20 mouse cellular contexts compared by ENCODE assay signal in genomic region chr1:137941776-137942522, GRCm38 (mm10).
DNase-seq lines count a peak whose midpoint lies in the region; ATAC-seq and TF ChIP-seq lines count a peak whose summit lies in the region.
"Had no signal": no experiment of that assay in that cellular context is flagged by ENCODE, and none has a peak within 500 bp of the region (broad histone marks: within the 10 kb centered on the region; RNA-seq: fewer than 3 reads in every experiment).

No protein-coding gene starts in this region.

- H3K4me2 ChIP-seq in forebrain, embryonic 15.5 days (replicated peaks), result no peak overlapping the region
- no peak overlapping the region for H3K4me2 ChIP-seq in forebrain, embryonic 12.5 days
- H3K4me2 ChIP-seq in lung, embryonic 15.5 days, result no peak overlapping the region
- H3K4me2 ChIP-seq: limb, embryonic 15.5 days; liver, embryonic 15.5 days; midbrain, embryonic 12.5 days; neural tube, embryonic 15.5 days had no signal

- H3K36me3 ChIP-seq in forebrain, embryonic 15.5 days, result peaks cover 17% of the 10 kb centered on the region
- H3K36me3 ChIP-seq in forebrain, embryonic 12.5 days (replicated peaks), result peaks cover 23% of the 10 kb centered on the region
- peaks cover 31% of the 10 kb centered on the region for H3K36me3 ChIP-seq in lung, embryonic 15.5 days
- H3K36me3 ChIP-seq: liver, embryonic 15.5 days had no signal

- 72% methylated on average over 11 of the region's 11 CpGs for WGBS in forebrain, embryonic 15.5 days
- WGBS in forebrain, embryonic 12.5 days, result 86% methylated on average over 11 of the region's 11 CpGs
- 51% methylated on average over 11 of the region's 11 CpGs for WGBS in lung, embryonic 15.5 days

- peak overlapping the region; percentile 73 for H3K27ac ChIP-seq in forebrain, embryonic 15.5 days (replicated peaks)
- H3K27ac ChIP-seq in forebrain, embryonic 12.5 days, result no peak overlapping the region
- peak overlapping the region; percentile 54 for H3K27ac ChIP-seq in lung, embryonic 15.5 days
- H3K27ac ChIP-seq: gastrocnemius, adult 2 months; heart, embryonic 10.5 days; limb, embryonic 15.5 days; liver, embryonic 15.5 days; midbrain, embryonic 12.5 days; neural tube, embryonic 15.5 days had no signal

- TF ChIP-seq CTCF in brain, embryonic 14.5 days (IDR thresholded peaks at IDR 0.05; ENCODE audit: borderline replicate concordance, extremely low read depth, insufficient read depth, insufficient read length), result no peak

- H3K9me3 ChIP-seq in forebrain, embryonic 15.5 days, result no peaks in the 10 kb centered on the region
- no peaks in the 10 kb centered on the region for H3K9me3 ChIP-seq in forebrain, embryonic 12.5 days
- H3K9me3 ChIP-seq in lung, embryonic 15.5 days, result no peaks in the 10 kb centered on the region
- H3K9me3 ChIP-seq: heart, embryonic 10.5 days; limb, embryonic 15.5 days; liver, embryonic 15.5 days; midbrain, embryonic 12.5 days; neural tube, embryonic 15.5 days had no signal

- peaks cover 21% of the 10 kb centered on the region for H3K4me1 ChIP-seq in forebrain, embryonic 15.5 days
- peaks cover 4% of the 10 kb centered on the region; the same call in 1 of the 2 replicates for H3K4me1 ChIP-seq in forebrain, embryonic 12.5 days
- no peaks in the 10 kb centered on the region for H3K4me1 ChIP-seq in lung, embryonic 15.5 days
- H3K4me1 ChIP-seq: heart, embryonic 10.5 days; liver, embryonic 15.5 days had no signal

- TF ChIP-seq POLR2A in brain, embryonic 14.5 days (IDR thresholded peaks at IDR 0.05; ENCODE audit: borderline replicate concordance, extremely low read depth, insufficient read depth, insufficient read length, poor library complexity, severe bottlenecking), result no peak

- ATAC-seq in forebrain, embryonic 15.5 days (replicated peaks), result no peak; the same call in 1 of the 2 replicates
- ATAC-seq in forebrain, embryonic 12.5 days (ENCODE audit: low FRiP score), result no peak
- ATAC-seq in lung, embryonic 15.5 days (ENCODE audit: borderline replicate concordance, extremely low read depth, low FRiP score, low TSS enrichment), result peak; percentile 81; the same call in 1 of the 2 replicates

- no peak for DNase-seq in lung, adult 18-20 months
- DNase-seq in brain, embryonic 14.5 days (ENCODE audit: low read depth), result peak; percentile 51
- peak; percentile 31 for DNase-seq in forelimb bud, embryonic 11.5 days (ENCODE audit: low read depth, low spot score)
- no peak for DNase-seq in right cerebral cortex, adult 2 months (ENCODE audit: low spot score in 2 of 2)
- DNase-seq: B cell, adult 2 months; cerebellum, adult 8-10 months; gastrocnemius, adult 2 months; kidney, adult 2 months; kidney, postnatal 25 days; layer of hippocampus, adult 9-11 months; right cerebral cortex, postnatal 14 days; spleen, adult 18-20 months had no signal

- H3K4me3 ChIP-seq in forebrain, embryonic 15.5 days, result no peak overlapping the region
- no peak overlapping the region for H3K4me3 ChIP-seq in forebrain, embryonic 12.5 days (replicated peaks)
- no peak overlapping the region for H3K4me3 ChIP-seq in lung, embryonic 15.5 days
- H3K4me3 ChIP-seq: gastrocnemius, adult 2 months; heart, embryonic 10.5 days; limb, embryonic 15.5 days; liver, embryonic 15.5 days; midbrain, embryonic 12.5 days; neural tube, embryonic 15.5 days had no signal

- H3K9ac ChIP-seq in forebrain, embryonic 15.5 days (replicated peaks), result no peak overlapping the region
- H3K9ac ChIP-seq in forebrain, embryonic 12.5 days, result no peak overlapping the region
- no peak overlapping the region for H3K9ac ChIP-seq in lung, embryonic 15.5 days
- H3K9ac ChIP-seq: limb, embryonic 15.5 days; liver, embryonic 15.5 days; midbrain, embryonic 12.5 days; neural tube, embryonic 15.5 days had no signal

- no peaks in the 10 kb centered on the region for H3K27me3 ChIP-seq in forebrain, embryonic 15.5 days
- no peaks in the 10 kb centered on the region for H3K27me3 ChIP-seq in forebrain, embryonic 12.5 days
- H3K27me3 ChIP-seq in lung, embryonic 15.5 days, result no peaks in the 10 kb centered on the region
- H3K27me3 ChIP-seq: limb, embryonic 15.5 days; liver, embryonic 15.5 days; midbrain, embryonic 12.5 days; neural tube, embryonic 15.5 days had no signal

Comparison
In these comparisons a context has a peak if more than half of its experiments do, and no peak if none do; other contexts are left out.
1. DNase-seq: peak in brain, embryonic 14.5 days (single experiment) and forelimb bud, embryonic 11.5 days (single experiment); none in lung, adult 18-20 months (0 of 2) and right cerebral cortex, adult 2 months (0 of 2).